Comparison of ENCODE assay signal across 16 mouse cellular contexts in the genomic region with DNA sequence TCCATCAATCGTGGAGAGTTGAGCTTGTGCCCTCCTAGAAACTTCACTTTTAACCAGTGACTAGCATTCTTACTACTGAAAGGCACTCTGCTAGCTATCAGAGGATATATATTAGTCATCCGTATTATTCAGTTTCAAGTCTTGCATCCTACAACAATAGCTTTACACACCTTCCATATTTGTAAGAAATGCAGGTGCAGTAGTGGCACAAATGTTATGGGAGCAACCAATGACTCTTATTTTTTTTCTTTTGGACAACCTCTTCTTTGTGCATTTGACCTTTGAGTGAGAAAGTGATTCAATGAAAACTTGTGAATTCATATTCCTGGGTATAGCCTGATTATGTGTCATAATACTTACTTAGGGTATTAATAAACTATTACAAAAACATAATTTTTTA.
"Had no signal": no experiment of that assay in that cellular context is flagged by ENCODE, and none has a peak within 500 bp of the region (broad histone marks: within the 10 kb centered on the region; RNA-seq: fewer than 3 reads in every experiment).

No protein-coding gene starts in this region.

- H3K9me3 ChIP-seq: neural tube, embryonic 15.5 days; stomach, embryonic 15.5 days had no signal

- H3K9ac ChIP-seq: neural tube, embryonic 13.5 days; neural tube, embryonic 15.5 days; stomach, embryonic 15.5 days had no signal

- H3K4me1 ChIP-seq: neural tube, embryonic 13.5 days; neural tube, embryonic 15.5 days; stomach, embryonic 15.5 days had no signal

- H3K36me3 ChIP-seq: neural tube, embryonic 13.5 days; neural tube, embryonic 15.5 days; stomach, embryonic 15.5 days had no signal

- H3K4me3 ChIP-seq: neural tube, embryonic 13.5 days; neural tube, embryonic 15.5 days; stomach, embryonic 15.5 days had no signal

- H3K4me2 ChIP-seq: neural tube, embryonic 13.5 days; neural tube, embryonic 15.5 days; stomach, embryonic 15.5 days had no signal

- H3K27ac ChIP-seq: neural tube, embryonic 13.5 days; neural tube, embryonic 15.5 days; stomach, embryonic 15.5 days; stomach, postnatal 0 days had no signal

- H3K27me3 ChIP-seq: neural tube, embryonic 13.5 days; neural tube, embryonic 15.5 days; stomach, embryonic 15.5 days had no signal

- DNase-seq: retina, postnatal 1 day; right cerebral cortex, adult 18-20 months; right cerebral cortex, postnatal 14 days; right cerebral cortex, postnatal 25 days; right cerebral cortex, postnatal 4 days; spleen, adult 18-20 months; thymus, adult 18-20 months; thymus, adult 2 months; thymus, postnatal 14 days; thymus, postnatal 25 days; thymus, postnatal 36 days; thymus, postnatal 4 days had no signal
